Comparison of ENCODE assay signal across 27 mouse cellular contexts in the genomic region with DNA sequence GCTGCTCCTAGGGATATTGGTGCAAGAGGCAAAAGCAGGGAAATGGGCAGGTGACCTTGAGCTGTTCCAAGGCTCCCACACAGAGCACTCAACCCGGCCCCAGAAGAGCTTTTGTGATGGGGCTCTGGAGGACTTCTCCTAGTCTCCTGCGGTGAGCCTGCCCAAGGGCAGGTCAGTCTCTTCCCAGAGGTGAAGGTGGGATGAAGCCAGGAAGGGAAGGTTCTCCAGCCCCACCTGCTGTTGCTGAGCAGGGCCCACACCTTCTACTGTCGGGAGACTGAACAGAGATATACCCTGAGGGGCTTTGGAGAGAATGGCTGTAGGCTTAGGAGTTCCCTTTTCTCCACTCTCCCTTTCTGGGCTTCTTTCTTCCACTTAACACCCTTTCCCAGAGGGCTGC.
DNase-seq lines count a peak whose midpoint lies in the region; TF ChIP-seq lines count a peak whose summit lies in the region.
"Had no signal": no experiment of that assay in that cellular context is flagged by ENCODE, and none has a peak within 500 bp of the region (broad histone marks: within the 10 kb centered on the region; RNA-seq: fewer than 3 reads in every experiment).

No protein-coding gene starts in this region.

- H3K4me1 ChIP-seq in E14TG2a.4 (replicated peaks; ENCODE audit: low read depth, low read length): peaks cover 94% of the 10 kb centered on the region
- H3K4me1 ChIP-seq: embryonic facial prominence, embryonic 10.5 days; embryonic facial prominence, embryonic 13.5 days; forebrain, embryonic 10.5 days; heart, embryonic 12.5 days; heart, embryonic 15.5 days; hindbrain, embryonic 10.5 days; hindbrain, embryonic 13.5 days; intestine, embryonic 15.5 days had no signal

- DNase-seq in ES-CJ7 (ENCODE audit: low read depth, low spot score) (peak; percentile 92), ZHBTc4 (ENCODE audit: low read depth, low spot score) (peak; percentile 91)
- no peak for DNase-seq in heart, adult 9 months (ENCODE audit: low spot score in 2 of 2)
- no peak for DNase-seq in cerebellum, adult 11-12 months
- no peak for DNase-seq in right cerebral cortex, postnatal 4 days
- DNase-seq: adrenal gland, postnatal 10 days; adrenal gland, postnatal 36 days; B cell, adult 2 months; cerebellum, adult 2 months; cerebellum, adult 9-11 months; cerebellum, postnatal 25 days; forebrain, postnatal 0 days; gastrocnemius, adult 2 months; gastrocnemius, postnatal 14 days; heart, adult 11 months; heart, postnatal 10 days; heart, postnatal 36 days; kidney, adult 2 months had no signal

- no peaks in the 10 kb centered on the region for H3K27me3 ChIP-seq in E14TG2a.4 (ENCODE audit: insufficient read depth, low read length)

- peak; percentile 29; the same call in 1 of the 2 replicates for TF ChIP-seq CTCF in E14TG2a.4 (conservative IDR thresholded peaks at IDR 0.05; ENCODE audit: low read length)

- H3K4me3 ChIP-seq in E14TG2a.4 (replicated peaks; ENCODE audit: low read length): peak overlapping the region; percentile 41
- H3K4me3 ChIP-seq: embryonic facial prominence, embryonic 10.5 days; embryonic facial prominence, embryonic 13.5 days; forebrain, embryonic 10.5 days; gastrocnemius, adult 2 months; heart, embryonic 12.5 days; heart, embryonic 15.5 days; hindbrain, embryonic 10.5 days; hindbrain, embryonic 13.5 days; intestine, embryonic 15.5 days had no signal

- H3K9me3 ChIP-seq in E14TG2a.4 (ENCODE audit: low read length): no peaks in the 10 kb centered on the region
- H3K9me3 ChIP-seq: embryonic facial prominence, embryonic 10.5 days; embryonic facial prominence, embryonic 13.5 days; forebrain, embryonic 10.5 days; heart, embryonic 12.5 days; heart, embryonic 15.5 days; hindbrain, embryonic 10.5 days; hindbrain, embryonic 13.5 days; intestine, embryonic 15.5 days had no signal

- peaks cover 7% of the 10 kb centered on the region; the same call in 1 of the 2 replicates for H3K36me3 ChIP-seq in E14TG2a.4 (ENCODE audit: insufficient read depth, low read length)
- H3K36me3 ChIP-seq: embryonic facial prominence, embryonic 10.5 days; embryonic facial prominence, embryonic 13.5 days; forebrain, embryonic 10.5 days; heart, embryonic 12.5 days; heart, embryonic 15.5 days; hindbrain, embryonic 10.5 days; hindbrain, embryonic 13.5 days; intestine, embryonic 15.5 days had no signal

Comparison
In these comparisons a context has a peak if more than half of its experiments do, and no peak if none do; other contexts are left out.
1. DNase-seq: peak in ES-CJ7 (single experiment) and ZHBTc4 (single experiment); none in heart, adult 9 months (0 of 2), cerebellum, adult 11-12 months (single experiment) and right cerebral cortex, postnatal 4 days (single experiment).